Mouse (Mus musculus): ENCODE data around the gene Atp1b4. TPM values are rescaled to one million over a fixed set of nuclear protein-coding genes. Genes with fewer than 3 reads are reported as not detected.

Atp1b4 gene
- polyA plus RNA-seq (2014; fragmentation: Illumina TruSeq; extraction: RNeasy Lipid Tissue Mini Kit (QIAGEN cat#74804); ENCODE audit: low read depth, low replicate concordance): not detected

DNA sequence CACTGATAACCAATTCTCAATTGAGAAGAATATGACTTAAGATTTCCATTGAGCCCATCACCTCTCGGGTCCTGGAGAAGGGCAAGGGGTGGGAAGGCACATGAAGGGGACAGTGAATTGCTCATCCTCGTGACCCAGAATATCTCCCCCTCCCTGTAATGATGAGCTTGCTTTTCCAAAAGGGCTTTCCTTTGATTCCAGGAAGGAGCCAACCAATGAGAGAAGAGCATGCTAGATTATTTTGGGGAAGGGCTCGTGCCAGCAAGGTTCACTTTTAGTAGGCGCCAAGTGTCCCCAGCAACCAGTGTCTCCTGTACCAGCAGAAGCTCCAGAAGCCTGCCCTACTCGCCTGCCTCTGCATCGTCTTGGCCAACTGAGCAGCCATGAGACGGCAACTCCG, at the start of gene Atp1b4:
TSS of gene Atp1b4 (plus strand) at position 301 of the 400 bp plus-strand sequence.

Other genes with a start within 250 kb of the Atp1b4 start
- gene Rhox10, start 249.7 kb upstream of the Atp1b4 start, polyA plus RNA-seq (2014; fragmentation: Illumina TruSeq; extraction: RNeasy Lipid Tissue Mini Kit (QIAGEN cat#74804); ENCODE audit: low read depth, low replicate concordance): not detected
- gene Rhox11, start 231.0 kb upstream of the Atp1b4 start, polyA plus RNA-seq (2014; fragmentation: Illumina TruSeq; extraction: RNeasy Lipid Tissue Mini Kit (QIAGEN cat#74804); ENCODE audit: low read depth, low replicate concordance): not detected
- not detected for gene Rhox12, start 205.3 kb upstream of the Atp1b4 start, polyA plus RNA-seq (2014; fragmentation: Illumina TruSeq; extraction: RNeasy Lipid Tissue Mini Kit (QIAGEN cat#74804); ENCODE audit: low read depth, low replicate concordance)
- not detected for gene Rhox13, start 195.0 kb upstream of the Atp1b4 start, polyA plus RNA-seq (2014; fragmentation: Illumina TruSeq; extraction: RNeasy Lipid Tissue Mini Kit (QIAGEN cat#74804); ENCODE audit: low read depth, low replicate concordance)
- 84.6 TPM for gene Zbtb33, start 126.4 kb upstream of the Atp1b4 start, polyA plus RNA-seq (2014; fragmentation: Illumina TruSeq; extraction: RNeasy Lipid Tissue Mini Kit (QIAGEN cat#74804); ENCODE audit: low read depth, low replicate concordance)
- gene Tmem255a, start 63.7 kb upstream of the Atp1b4 start, polyA plus RNA-seq (2014; fragmentation: Illumina TruSeq; extraction: RNeasy Lipid Tissue Mini Kit (QIAGEN cat#74804); ENCODE audit: low read depth, low replicate concordance): 2.0 TPM
- 488 TPM for gene Lamp2, start 140.3 kb downstream of the Atp1b4 start, polyA plus RNA-seq (2014; fragmentation: Illumina TruSeq; extraction: RNeasy Lipid Tissue Mini Kit (QIAGEN cat#74804); ENCODE audit: low read depth, low replicate concordance)